Mouse (Mus musculus) Patski (cell line): ENCODE data around the gene Sowaha. TPM values are rescaled to one million over a fixed set of nuclear protein-coding genes. Genes with fewer than 3 reads are reported as not detected.

Experiments
- ATAC-seq: fragments of 100-300 bp; one replicate; pipeline ENCODE4 v1.8.0; 2021
- CTCF ChIA-PET: fragments of 350-600 bp; sonication (Branson Sonifier 250); formaldehyde crosslinking; loops from one replicate; lab custom pipeline; 2022; ENCODE audit warnings: inconsistent platforms; lab: Charles Lee
- POLR2A ChIA-PET: fragments of 350-600 bp; sonication (Branson Sonifier 250); formaldehyde crosslinking; loops from one replicate; lab custom pipeline; 2022; ENCODE audit warnings: antibody characterized with exemption, inconsistent platforms; lab: Charles Lee
- DNase-seq: peaks from one replicate; pipeline ENCODE4 v3.0.0-alpha.2; 2011; ENCODE audit warnings: low read depth, low spot score
- H3K27me3 ChIP-seq: fragments of 371-371 bp; one replicate; pipeline ENCODE4 v1.5.1; 2021
- CTCF ChIP-seq: fragments of 100-300 bp; IDR thresholded peaks from one replicate; pipeline ENCODE4 v1.5.1; 2021
- in situ Hi-C: fragments of 300-500 bp; cut with MboI; formaldehyde crosslinking; loops from 3 replicates; pipeline ENCODE4 v1.11.1; 2018; ENCODE audit warnings: low pct_unique_long_range_greater_than_20kb, mixed read lengths
- polyA plus RNA-seq: library from polyadenylated mRNA; unstranded; gene quantifications from one replicate; pipeline ENCODE4 v1.2.3, GENCODE M21; 2021

The Sowaha gene
- polyA plus RNA-seq, 1 experiment from 2014 or later: not detected

DNA sequence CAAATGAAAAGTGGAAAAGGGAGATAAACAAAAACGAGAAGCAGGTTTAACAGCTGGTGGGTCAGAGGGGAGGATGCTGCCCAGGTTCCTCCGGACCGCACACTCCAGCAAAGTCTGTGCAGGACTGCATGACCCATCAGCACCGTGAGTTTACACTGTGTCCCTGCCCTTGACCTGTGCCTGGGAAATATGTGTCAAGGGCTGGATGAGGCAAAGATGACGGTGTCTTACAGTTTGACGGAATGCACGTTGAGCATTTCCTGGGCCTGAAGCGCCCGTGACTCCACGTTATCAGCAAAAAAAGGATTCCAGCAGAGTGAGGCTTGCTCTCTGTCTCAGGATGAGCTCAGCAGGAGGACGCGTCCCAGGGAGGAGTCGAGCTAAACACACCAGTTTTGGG, 34.5 kb downstream of the Sowaha start:
- CTCF ChIA-PET: interaction anchor here (2.3 kb wide), 1 partner anchor 13 kb away, joined by 8 read pairs; no protein-coding TSS in a partner anchor
- POLR2A ChIA-PET: interaction anchor here (1.0 kb wide), 1 partner anchor 16 kb away, joined by 3 read pairs; no protein-coding TSS in a partner anchor
- H3K27me3 ChIP-seq: peaks cover 8% of the 10 kb centered on the region
- no peak for DNase-seq
- TF ChIP-seq CTCF: no peak
- in situ Hi-C loops: no loop called here
- ATAC-seq: no peak

GRCm38 (mm10) chr11:53443861-53444260, 36.2 kb downstream of the Sowaha start:
- ChIA-PET POLR2A (no interaction called here), CTCF (interaction anchor here (2.3 kb wide), 1 partner anchor 12 kb away, joined by 8 read pairs; no protein-coding TSS in a partner anchor)
- ATAC-seq (no peak), DNase-seq (no peak)
- in situ Hi-C loops: no loop called here
- peak; percentile 76 for TF ChIP-seq CTCF
- H3K27me3 ChIP-seq: peaks cover 8% of the 10 kb centered on the region

DNA sequence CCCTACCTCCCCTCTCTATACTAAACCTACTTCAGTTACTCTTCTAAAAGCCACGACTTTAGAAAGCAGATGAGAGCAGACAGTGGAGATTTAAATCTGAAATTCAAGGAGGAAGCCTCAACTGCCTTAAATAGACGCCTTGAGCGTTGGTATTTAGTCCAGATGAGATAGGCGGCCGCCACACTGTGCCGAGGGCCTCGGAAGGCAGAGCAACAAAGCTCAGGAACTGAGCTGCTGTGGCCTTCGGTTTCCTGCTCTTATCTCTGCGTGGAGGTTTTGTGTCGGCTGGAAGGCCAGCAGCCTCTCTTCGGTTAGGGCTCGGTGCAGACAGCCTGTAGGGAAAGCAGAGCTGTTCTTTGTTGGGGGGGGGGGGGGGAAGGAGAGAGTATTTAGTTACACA, 38.2 kb downstream of the Sowaha start:
- no peak for TF ChIP-seq CTCF
- ChIA-PET CTCF (interaction anchor here (1.0 kb wide), 1 partner anchor 15 kb away, joined by 5 read pairs; the partner anchor contains the start of genes Gm10447 and Shroom1), POLR2A (no interaction called here)
- in situ Hi-C loops: no loop called here
- H3K27me3 ChIP-seq: peaks cover 8% of the 10 kb centered on the region
- DNase-seq (no peak), ATAC-seq (no peak)

- DNase-seq: no peak
- in situ Hi-C loops: no loop called here
- TF ChIP-seq CTCF: no peak
- peaks cover 5% of the 10 kb centered on the region for H3K27me3 ChIP-seq
- POLR2A ChIA-PET: no interaction called here
- ATAC-seq: no peak
- CTCF ChIA-PET: no interaction called here
Measured at GRCm38 (mm10) chr11:53436338-53436737, 43.7 kb downstream of the Sowaha start.

- in situ Hi-C loops: no loop called here
- no peak for DNase-seq
- no peak for ATAC-seq
- no peak for TF ChIP-seq CTCF
- H3K27me3 ChIP-seq: no peaks in the 10 kb centered on the region
- ChIA-PET CTCF (no interaction called here), POLR2A (no interaction called here)
Measured at GRCm38 (mm10) chr11:53435504-53435903, 44.6 kb downstream of the Sowaha start.

GRCm38 (mm10) chr11:53433057-53433456, 47.0 kb downstream of the Sowaha start:
- DNase-seq (no peak), ATAC-seq (no peak)
- ChIA-PET CTCF (interaction anchor here (1.4 to 2.0 kb wide), 2 partner anchors 9 to 12 kb away, joined by 3 to 8 read pairs; no protein-coding TSS in a partner anchor), POLR2A (interaction anchor here (0.6 kb wide), 1 partner anchor 165 kb away, joined by 5 read pairs; no protein-coding TSS in a partner anchor)
- TF ChIP-seq CTCF: no peak
- H3K27me3 ChIP-seq: no peaks in the 10 kb centered on the region
- in situ Hi-C loops: no loop called here

GRCm38 (mm10) chr11:53431347-53432056, 48.6 kb downstream of the Sowaha start:
- DNase-seq (no peak), ATAC-seq (peak; percentile 4)
- H3K27me3 ChIP-seq: no peaks in the 10 kb centered on the region
- in situ Hi-C loops: no loop called here
- CTCF ChIA-PET: interaction anchor here (1.1 to 2.0 kb wide), 3 partner anchors 14 to 22 kb away, joined by 3 to 8 read pairs (median 3); no protein-coding TSS in a partner anchor
- POLR2A ChIA-PET: interaction anchor here (0.5 kb wide), 1 partner anchor 30 kb away, joined by 3 read pairs; no protein-coding TSS in a partner anchor
- TF ChIP-seq CTCF: no peak

GRCm38 (mm10) chr11:53430670-53431346, 49.3 kb downstream of the Sowaha start, which contains the start of the genes Uqcrq and Gdf9:
Gene Uqcrq, minus strand, starts transcription at chr11:53430831.
Gene Gdf9, plus strand, starts transcription at chr11:53431023.
- ChIA-PET POLR2A (no interaction called here), CTCF (interaction anchor here (1.2 to 2.0 kb wide), 2 partner anchors 14 kb away, joined by 3 to 8 read pairs; no protein-coding TSS in a partner anchor)
- DNase-seq: peak; percentile 97
- no peak for TF ChIP-seq CTCF
- in situ Hi-C loops: no loop called here
- no peaks in the 10 kb centered on the region for H3K27me3 ChIP-seq
- ATAC-seq: peak; percentile 84

DNA sequence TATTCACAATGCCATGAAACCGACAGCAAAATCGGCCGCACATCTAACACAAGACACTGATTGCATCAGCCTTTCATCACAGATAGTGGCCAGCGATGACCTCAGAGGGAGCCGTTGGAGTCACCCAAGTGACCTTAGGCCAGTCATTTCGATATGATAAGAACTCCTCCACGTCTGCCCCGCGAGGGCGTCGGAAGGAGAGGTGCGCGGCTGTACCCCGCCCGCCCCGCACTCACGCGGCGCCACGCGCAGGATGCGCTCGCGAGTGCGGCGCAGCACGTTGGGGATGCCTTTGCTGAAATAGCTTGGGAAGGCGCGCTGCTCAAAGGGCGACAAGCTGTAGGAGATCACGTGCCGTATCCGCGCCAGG, 49.8 kb downstream of the Sowaha start:
- no peak for TF ChIP-seq CTCF
- CTCF ChIA-PET: interaction anchor here (1.2 kb wide), 1 partner anchor 13 kb away, joined by 3 read pairs; no protein-coding TSS in a partner anchor
- DNase-seq (no peak), ATAC-seq (peak; percentile 17)
- POLR2A ChIA-PET: no interaction called here
- no peaks in the 10 kb centered on the region for H3K27me3 ChIP-seq
- in situ Hi-C loops: no loop called here

GRCm38 (mm10) chr11:53429182-53429581, 50.9 kb downstream of the Sowaha start:
- no peak for TF ChIP-seq CTCF
- ATAC-seq (no peak), DNase-seq (no peak)
- CTCF ChIA-PET: no interaction called here
- in situ Hi-C loops: no loop called here
- POLR2A ChIA-PET: no interaction called here
- H3K27me3 ChIP-seq: no peaks in the 10 kb centered on the region
